Mouse (Mus musculus) heart, postnatal 0 days (tissue): ENCODE results near the gene Rag2. TPM values are rescaled to one million over a fixed set of nuclear protein-coding genes. Genes with fewer than 3 reads are reported as not detected.

Experiments
- ATAC-seq: fragments of 200-750 bp; cut with Nextera tagmentation; 2 replicates; pipeline ENCODE4 v1.8.0; 2017; ENCODE audit warnings: low read depth, moderate number of reproducible peaks, moderate library complexity; ENCODE audit not compliant: insufficient read depth
- DNase-seq: peaks from one replicate; pipeline ENCODE4 v3.0.0-alpha.2; 2016; ENCODE audit warnings: low spot score
- H3K27ac ChIP-seq: fragments of 300-500 bp; sonication (generic); 2 replicates; pipeline ENCODE4 v1.5.1; 2014; ENCODE audit warnings: low read depth, mild to moderate bottlenecking
- H3K27me3 ChIP-seq: fragments of 300-500 bp; sonication (generic); 2 replicates; pipeline ENCODE4 v1.6.1; 2014; ENCODE audit warnings: low read length, mixed read lengths; ENCODE audit not compliant: control insufficient read depth, insufficient read depth
- H3K36me3 ChIP-seq: fragments of 300-500 bp; sonication (generic); replicated peaks from 2 replicates; pipeline ENCODE4 v1.6.1; 2014; ENCODE audit warnings: low read length, mixed read lengths; ENCODE audit not compliant: control insufficient read depth, insufficient read depth
- H3K4me1 ChIP-seq: fragments of 300-500 bp; sonication (generic); 2 replicates; pipeline ENCODE4 v1.6.1; 2014; ENCODE audit warnings: antibody characterized with exemption; ENCODE audit not compliant: control insufficient read depth, insufficient read depth
- H3K4me2 ChIP-seq: fragments of 300-500 bp; sonication (generic); 2 replicates; pipeline ENCODE4 v1.6.1; 2014; ENCODE audit warnings: low read depth, mild to moderate bottlenecking, low read length, moderate library complexity
- H3K4me3 ChIP-seq: fragments of 300-500 bp; sonication (generic); 2 replicates; pipeline ENCODE4 v1.5.1; 2014; ENCODE audit warnings: low read depth, low read length
- H3K9ac ChIP-seq: fragments of 300-500 bp; sonication (generic); replicated peaks from 2 replicates; pipeline ENCODE4 v1.6.1; 2014; ENCODE audit warnings: low read depth, low read length, mixed read lengths
- H3K9me3 ChIP-seq: fragments of 300-500 bp; sonication (generic); replicated peaks from 2 replicates; pipeline ENCODE4 v1.6.1; 2016; ENCODE audit warnings: low read length; ENCODE audit not compliant: control insufficient read depth
- CTCF ChIP-seq: IDR thresholded peaks from 2 replicates; pipeline ENCODE4 v1.5.1; 2016; ENCODE audit warnings: antibody characterized with exemption, control low read depth, low read depth
- EP300 ChIP-seq: IDR thresholded peaks from 2 replicates; pipeline ENCODE4 v1.6.1; 2016; ENCODE audit warnings: antibody characterized with exemption, low read depth
- WGBS: fragments of 180-500 bp; shearing (Covaris S2); extraction: QIAGEN DNeasy Blood & Tissue Kit; methylation state at CpG from one replicate; pipeline ENCODE4 v1.1.7; 2014; 5-methylcytosine and 5-hydroxymethylcytosine counted together
- polyA plus RNA-seq: library from polyadenylated mRNA; unstranded; fragments of >200 nt; fragmentation: Nextera tagmentation; extraction: Ambion mirVana; gene quantifications from 2 replicates; pipeline ENCODE4 v1.2.1, GENCODE M21; 2015
- total RNA-seq: library from RNA; depleted of rRNA; stranded (reverse); fragments of >200 nt; gene quantifications from 2 replicates; pipeline ENCODE4 v1.2.3, GENCODE M21; 2014; ENCODE audit warnings: low replicate concordance

Gene Rag2
- total and polyA plus RNA-seq, 2 experiments from 2014 or later, result not detected

DNA sequence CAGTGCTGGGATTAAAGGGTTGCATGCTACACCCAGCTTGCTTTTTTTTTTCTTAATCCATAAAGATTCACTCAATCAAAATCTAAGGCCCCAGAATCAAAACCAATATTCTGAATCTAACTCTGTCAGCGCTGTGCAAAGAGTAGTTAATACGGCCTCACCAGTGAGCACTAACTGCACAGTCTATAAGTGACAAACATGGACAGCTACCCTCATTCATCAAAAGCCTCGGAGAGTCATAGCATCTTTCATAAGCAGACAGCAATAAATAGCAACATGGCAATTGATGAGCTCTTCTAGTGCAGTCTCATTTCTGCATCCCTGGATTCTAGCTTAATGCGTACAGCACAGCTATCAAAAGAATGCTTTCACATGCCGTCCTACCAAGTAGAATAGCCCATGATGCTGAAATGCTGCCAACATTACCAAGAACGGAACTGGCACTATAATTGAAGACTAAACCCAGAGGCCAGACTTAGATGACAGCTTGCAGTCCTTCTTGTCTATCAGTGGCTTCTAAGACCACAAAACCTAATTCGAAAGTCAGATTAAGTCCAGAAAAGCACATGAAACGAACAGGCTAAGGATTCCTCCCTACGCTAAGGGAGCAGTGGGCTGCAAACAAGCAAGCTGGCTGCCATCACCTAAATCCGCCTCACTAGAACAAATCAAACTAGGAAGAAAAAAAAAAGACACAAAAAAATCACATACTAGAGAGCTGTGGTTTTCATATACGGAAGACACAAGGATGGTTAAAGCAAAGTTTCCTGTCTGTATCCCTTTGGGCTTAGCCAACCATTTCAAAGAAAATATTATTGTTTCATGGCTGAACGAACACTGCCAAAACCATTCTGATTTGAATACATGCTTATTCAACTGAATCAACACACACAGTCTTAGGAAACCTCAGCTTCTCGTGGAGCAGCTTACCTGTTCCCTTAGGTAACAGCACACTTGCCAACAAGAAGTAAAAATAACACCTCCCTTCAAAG is 26.0 kb upstream of the Rag2 start:
- no peak for TF ChIP-seq CTCF
- TF ChIP-seq EP300, result no peak
- ATAC-seq (peak; percentile 41; the same call in 1 of the 2 replicates), DNase-seq (peak; percentile 9)
- H3K27ac ChIP-seq, result no peak overlapping the region
- H3K36me3 ChIP-seq, result no peaks in the 10 kb centered on the region
- H3K4me3 ChIP-seq, result no peak overlapping the region
- 0 out of 2 replicates have a peak, but pooled peaks cover 5% of the 10 kb centered on the region for H3K9me3 ChIP-seq
- no peak overlapping the region for H3K9ac ChIP-seq
- 61% methylated on average over 13 of the region's 13 CpGs for WGBS
- H3K4me1 ChIP-seq, result 0 out of 2 replicates have a peak, but pooled peaks cover 3% of the 10 kb centered on the region
- H3K4me2 ChIP-seq, result peak overlapping the region; percentile 36
- no peaks in the 10 kb centered on the region for H3K27me3 ChIP-seq

DNA sequence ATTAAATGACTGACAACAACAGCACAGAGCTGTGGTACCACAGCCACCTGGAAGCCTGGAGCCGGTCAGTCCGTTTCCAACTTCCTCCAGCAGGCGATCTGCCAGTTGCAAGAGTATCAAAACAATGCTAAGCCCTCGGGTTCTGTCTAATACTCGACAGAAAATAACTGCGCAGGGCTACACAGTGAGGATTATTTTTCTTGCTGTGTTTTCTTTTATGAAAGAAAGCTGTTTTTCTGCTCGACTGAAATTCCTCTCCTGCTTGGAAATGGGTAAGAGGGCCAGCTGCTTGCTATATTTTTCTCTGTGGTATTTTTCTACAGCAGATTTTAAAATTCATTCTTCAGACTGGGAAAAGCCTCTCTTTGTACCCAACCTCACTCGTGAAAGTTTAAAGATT is 23.8 kb upstream of the Rag2 start:
- peak overlapping the region; percentile 40 for H3K4me2 ChIP-seq
- ATAC-seq, result no peak; the same call in 1 of the 2 replicates
- WGBS, result 27% methylated on average over 8 of the region's 8 CpGs

DNA sequence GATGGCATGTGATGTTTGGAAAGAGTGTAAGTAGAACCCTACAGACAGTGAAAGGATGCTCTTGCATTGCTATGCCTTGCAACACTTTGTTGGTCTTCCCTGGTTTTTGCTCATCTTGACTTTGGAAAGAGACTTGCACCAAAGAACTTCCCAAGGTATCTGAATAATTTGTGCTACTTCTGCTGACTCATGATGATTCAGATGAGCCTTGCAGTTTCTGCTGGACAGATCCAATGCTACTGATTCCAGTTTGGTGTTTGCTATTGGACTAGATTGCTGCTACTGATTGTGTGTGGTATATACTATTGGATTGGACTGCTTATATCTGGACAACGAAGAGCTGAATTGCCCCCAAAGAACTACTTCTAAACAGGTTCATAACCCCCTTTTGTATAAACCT is 21.4 kb upstream of the Rag2 start:
- TF ChIP-seq EP300, result no peak
- TF ChIP-seq CTCF, result no peak
- H3K27me3 ChIP-seq, result no peaks in the 10 kb centered on the region
- no peak overlapping the region for H3K9ac ChIP-seq
- no peak overlapping the region for H3K4me2 ChIP-seq
- ATAC-seq (no peak), DNase-seq (no peak)
- 0 out of 2 replicates have a peak, but pooled peaks cover 5% of the 10 kb centered on the region for H3K9me3 ChIP-seq
- WGBS, result 86% methylated on average over 1 of the region's 1 CpGs
- no peak overlapping the region for H3K4me3 ChIP-seq
- H3K27ac ChIP-seq, result no peak overlapping the region
- no peaks in the 10 kb centered on the region for H3K36me3 ChIP-seq
- 0 out of 2 replicates have a peak, but pooled peaks cover 3% of the 10 kb centered on the region for H3K4me1 ChIP-seq

More for the DNA sequence above, 23.8 kb upstream of the Rag2 start:
- Histone ChIP-seq H3K9me3 (0 out of 2 replicates have a peak, but pooled peaks cover 5% of the 10 kb centered on the region), H3K36me3 (no peaks in the 10 kb centered on the region), H3K27me3 (no peaks in the 10 kb centered on the region), H3K4me3 (no peak overlapping the region; the same call in 1 of the 2 replicates), H3K4me1 (0 out of 2 replicates have a peak, but pooled peaks cover 3% of the 10 kb centered on the region), H3K9ac (no peak overlapping the region), H3K27ac (peak overlapping the region; percentile 8; the same call in 1 of the 2 replicates)
- TF ChIP-seq CTCF (no peak), EP300 (no peak)
- DNase-seq, result peak; percentile 10

DNA sequence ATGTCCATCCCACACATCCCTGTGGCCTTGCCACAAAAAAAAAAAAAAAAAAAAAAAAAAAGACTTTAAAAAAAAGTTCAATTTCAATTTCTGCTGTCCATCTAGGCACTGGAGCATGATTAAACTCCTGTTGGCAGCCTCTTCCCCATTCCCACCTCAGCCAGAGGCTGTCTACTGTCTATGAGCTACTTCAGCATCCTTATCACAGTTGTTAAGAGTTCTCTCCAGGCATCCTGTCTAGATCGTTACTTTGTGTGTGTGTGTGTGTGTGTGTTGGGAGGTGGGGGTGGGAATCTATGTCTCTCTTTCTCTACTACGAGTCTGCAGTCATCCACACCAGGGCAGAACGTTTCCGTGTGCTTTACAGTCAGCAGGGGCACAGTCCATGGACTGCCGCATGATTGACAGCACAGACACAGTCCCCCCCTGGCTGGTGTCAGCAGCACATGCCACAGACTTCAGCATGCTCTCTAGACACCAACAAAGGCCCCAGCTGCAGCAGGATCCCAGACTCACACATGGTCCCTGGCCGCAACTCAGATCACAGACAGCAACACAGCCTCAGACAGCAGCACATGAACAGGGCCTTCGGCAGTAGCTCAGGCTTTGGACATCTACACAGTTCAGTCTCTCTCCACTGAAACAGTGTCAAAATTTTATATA is 16.2 kb upstream of the Rag2 start:
- no peak overlapping the region for H3K27ac ChIP-seq
- ATAC-seq, result peak; percentile 64
- H3K9ac ChIP-seq, result no peak overlapping the region
- DNase-seq, result peak; percentile 25
- 0 out of 2 replicates have a peak, but pooled peaks cover 6% of the 10 kb centered on the region for H3K4me1 ChIP-seq
- H3K27me3 ChIP-seq, result no peaks in the 10 kb centered on the region
- TF ChIP-seq EP300, result no peak
- no peak for TF ChIP-seq CTCF
- H3K36me3 ChIP-seq, result peaks cover 4% of the 10 kb centered on the region; the same call in 1 of the 2 replicates
- no peaks in the 10 kb centered on the region for H3K9me3 ChIP-seq
- H3K4me2 ChIP-seq, result peak overlapping the region; percentile 25; the same call in 1 of the 2 replicates
- no peak overlapping the region for H3K4me3 ChIP-seq
- 31% methylated on average over 7 of the region's 7 CpGs for WGBS

DNA sequence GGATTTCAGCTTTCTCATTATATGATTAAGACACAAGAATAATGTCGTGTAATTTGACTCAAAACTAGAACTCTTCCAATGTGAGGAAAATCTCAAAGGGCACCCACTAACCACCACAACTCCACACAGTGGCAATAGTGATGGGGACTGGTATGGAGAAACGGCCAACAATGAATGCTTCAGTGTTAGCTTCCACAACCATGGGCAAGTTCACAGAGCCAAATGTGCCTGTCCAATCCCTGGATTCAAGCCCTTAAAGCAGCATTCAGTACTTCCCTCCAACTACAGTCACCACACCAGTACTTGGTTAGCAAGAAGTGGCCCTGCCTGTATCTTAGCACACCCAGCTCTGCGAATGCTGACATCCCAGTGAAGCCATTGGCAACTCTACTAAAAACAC is 13.7 kb upstream of the Rag2 start:
- Histone ChIP-seq H3K4me3 (no peak overlapping the region), H3K27me3 (no peaks in the 10 kb centered on the region), H3K27ac (no peak overlapping the region), H3K4me1 (0 out of 2 replicates have a peak, but pooled peaks cover 6% of the 10 kb centered on the region), H3K4me2 (no peak overlapping the region), H3K9me3 (no peaks in the 10 kb centered on the region), H3K36me3 (peaks cover 4% of the 10 kb centered on the region; the same call in 1 of the 2 replicates), H3K9ac (no peak overlapping the region)
- ATAC-seq, result no peak
- TF ChIP-seq CTCF (no peak), EP300 (no peak)
- WGBS, result 81% methylated on average over 3 of the region's 3 CpGs
- DNase-seq, result no peak
